Mouse (Mus musculus) liver, embryonic 16.5 days (tissue): ENCODE measurements at regions not wholly inside any gene's neighbourhood (a gene's known extent, or its start where the extent isn't known, plus 50 kb on each side); places are given as distances from the start of the nearest gene placed in this dataset.

Experiments used
- ATAC-seq: fragments of 200-750 bp; cut with Nextera tagmentation; 2 replicates; pipeline ENCODE4 v1.8.0; 2017; ENCODE audit warnings: low read depth, mild to moderate bottlenecking, moderate number of reproducible peaks, moderate library complexity
- H3K27ac ChIP-seq: fragments of 300-500 bp; sonication (generic); 2 replicates; pipeline ENCODE4 v1.5.1; 2014; ENCODE audit warnings: mild to moderate bottlenecking, low read length
- H3K27me3 ChIP-seq: fragments of 300-500 bp; sonication (generic); 2 replicates; pipeline ENCODE4 v1.6.1; 2014; ENCODE audit warnings: low read depth, low read length, mixed read lengths; ENCODE audit not compliant: control insufficient read depth, insufficient read depth
- H3K36me3 ChIP-seq: fragments of 300-500 bp; sonication (generic); 2 replicates; pipeline ENCODE4 v1.6.1; 2014; ENCODE audit warnings: mild to moderate bottlenecking; ENCODE audit not compliant: control insufficient read depth, insufficient read depth
- H3K4me1 ChIP-seq: fragments of 300-500 bp; sonication (generic); 2 replicates; pipeline ENCODE4 v1.6.1; 2014; ENCODE audit warnings: low read depth, low read length, mixed read lengths; ENCODE audit not compliant: control insufficient read depth
- H3K4me2 ChIP-seq: fragments of 300-500 bp; sonication (generic); 2 replicates; pipeline ENCODE4 v1.6.1; 2014; ENCODE audit warnings: low read depth, low read length, mixed read lengths
- H3K4me3 ChIP-seq: fragments of 300-500 bp; sonication (generic); 2 replicates; pipeline ENCODE4 v1.5.1; 2014; ENCODE audit warnings: low read depth, mild to moderate bottlenecking, low read length
- H3K9ac ChIP-seq: fragments of 300-500 bp; sonication (generic); 2 replicates; pipeline ENCODE4 v1.6.1; 2014; ENCODE audit warnings: low read depth, low read length
- H3K9me3 ChIP-seq: fragments of 300-500 bp; sonication (generic); replicated peaks from 2 replicates; pipeline ENCODE4 v1.6.1; 2016; ENCODE audit warnings: low read length; ENCODE audit not compliant: control insufficient read depth
- WGBS: fragments of 180-500 bp; shearing (Covaris S2); extraction: QIAGEN DNeasy Blood & Tissue Kit; methylation state at CpG from one replicate; pipeline ENCODE4 v1.1.7; 2014; ENCODE audit not compliant: insufficient replicate concordance; 5-methylcytosine and 5-hydroxymethylcytosine counted together

DNA sequence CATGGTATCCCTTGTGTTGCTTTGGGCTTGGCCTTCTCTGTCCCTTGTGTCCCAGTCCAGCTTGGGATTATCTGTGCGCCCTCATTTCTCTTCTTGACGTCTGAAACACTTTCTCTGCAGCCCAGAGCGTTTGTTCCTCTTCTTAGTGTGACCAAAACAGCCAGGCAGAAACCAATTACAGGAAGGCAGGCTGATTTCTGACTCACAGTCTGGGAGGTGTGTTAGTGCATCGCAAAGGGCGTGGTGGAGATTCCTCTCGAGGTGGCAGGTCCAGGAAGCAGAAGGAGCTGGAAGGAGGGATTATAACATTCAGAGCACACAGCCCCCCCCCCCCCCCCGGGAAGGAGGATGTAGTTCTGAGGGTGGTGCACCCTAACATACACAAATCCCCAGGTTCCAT lies 64.6 kb upstream of the Errfi1 start:
- no peaks in the 10 kb centered on the region for H3K27me3 ChIP-seq
- ATAC-seq: no peak
- H3K4me3 ChIP-seq: no peak overlapping the region
- no peak overlapping the region for H3K4me2 ChIP-seq
- H3K36me3 ChIP-seq: no peaks in the 10 kb centered on the region
- WGBS: 15% methylated on average over 6 of the region's 7 CpGs
- H3K4me1 ChIP-seq: peaks cover 4% of the 10 kb centered on the region
- H3K9ac ChIP-seq: no peak overlapping the region
- no peaks in the 10 kb centered on the region for H3K9me3 ChIP-seq
- no peak overlapping the region for H3K27ac ChIP-seq

DNA sequence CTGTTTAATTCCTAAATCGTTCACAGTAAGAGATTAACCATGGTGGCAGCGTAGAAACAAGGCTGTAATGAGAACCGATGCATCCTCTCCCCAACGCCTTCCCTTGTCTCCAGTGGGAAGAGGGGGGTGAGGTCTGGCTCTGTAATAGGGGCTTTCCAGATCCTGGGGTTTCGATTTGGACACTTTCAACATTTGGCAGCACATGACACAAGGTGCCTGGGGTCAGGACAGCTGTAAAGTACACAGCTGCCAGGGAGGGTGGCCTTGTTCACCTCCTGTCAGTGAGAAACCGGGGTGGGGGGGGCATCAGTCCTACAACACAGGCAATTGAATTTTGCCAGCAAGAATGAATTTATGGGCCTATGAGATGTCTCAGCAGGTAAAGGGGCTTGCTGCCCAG lies 66.6 kb upstream of the Errfi1 start:
- peak overlapping the region; percentile 72 for H3K27ac ChIP-seq
- no peaks in the 10 kb centered on the region for H3K36me3 ChIP-seq
- H3K4me1 ChIP-seq: peaks cover 4% of the 10 kb centered on the region
- H3K9me3 ChIP-seq: no peaks in the 10 kb centered on the region
- ATAC-seq: peak; percentile 60
- no peak overlapping the region; the same call in 1 of the 2 replicates for H3K9ac ChIP-seq
- no peaks in the 10 kb centered on the region for H3K27me3 ChIP-seq
- 53% methylated on average over 6 of the region's 6 CpGs for WGBS
- H3K4me3 ChIP-seq: no peak overlapping the region
- H3K4me2 ChIP-seq: no peak overlapping the region

DNA sequence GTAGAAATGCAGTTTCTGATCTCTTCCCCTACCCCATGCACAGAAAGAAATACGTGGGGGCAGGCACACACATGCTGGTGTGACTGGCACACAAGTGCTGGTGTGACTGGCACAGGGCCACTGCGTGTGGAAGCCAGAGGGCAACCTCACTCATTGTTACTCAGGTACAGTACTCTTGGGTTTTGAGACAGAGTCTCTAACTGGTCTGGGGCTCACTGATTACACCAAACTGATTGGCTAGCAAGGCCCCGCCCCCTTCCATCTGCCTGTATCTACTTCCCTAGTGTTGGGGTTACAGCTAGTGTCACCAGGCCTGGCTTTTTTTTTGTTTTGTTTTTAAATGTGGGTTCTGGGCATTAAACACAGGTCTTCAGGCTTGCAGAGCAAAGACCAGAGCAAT lies 67.1 kb upstream of the Errfi1 start:
- Histone ChIP-seq H3K9ac (no peak overlapping the region; the same call in 1 of the 2 replicates), H3K4me2 (no peak overlapping the region), H3K4me3 (no peak overlapping the region), H3K27ac (peak overlapping the region; percentile 72), H3K9me3 (no peaks in the 10 kb centered on the region), H3K36me3 (no peaks in the 10 kb centered on the region), H3K4me1 (peaks cover 4% of the 10 kb centered on the region), H3K27me3 (no peaks in the 10 kb centered on the region)
- 73% methylated on average over 3 of the region's 3 CpGs for WGBS
- ATAC-seq: peak; percentile 44; the same call in 1 of the 2 replicates

DNA sequence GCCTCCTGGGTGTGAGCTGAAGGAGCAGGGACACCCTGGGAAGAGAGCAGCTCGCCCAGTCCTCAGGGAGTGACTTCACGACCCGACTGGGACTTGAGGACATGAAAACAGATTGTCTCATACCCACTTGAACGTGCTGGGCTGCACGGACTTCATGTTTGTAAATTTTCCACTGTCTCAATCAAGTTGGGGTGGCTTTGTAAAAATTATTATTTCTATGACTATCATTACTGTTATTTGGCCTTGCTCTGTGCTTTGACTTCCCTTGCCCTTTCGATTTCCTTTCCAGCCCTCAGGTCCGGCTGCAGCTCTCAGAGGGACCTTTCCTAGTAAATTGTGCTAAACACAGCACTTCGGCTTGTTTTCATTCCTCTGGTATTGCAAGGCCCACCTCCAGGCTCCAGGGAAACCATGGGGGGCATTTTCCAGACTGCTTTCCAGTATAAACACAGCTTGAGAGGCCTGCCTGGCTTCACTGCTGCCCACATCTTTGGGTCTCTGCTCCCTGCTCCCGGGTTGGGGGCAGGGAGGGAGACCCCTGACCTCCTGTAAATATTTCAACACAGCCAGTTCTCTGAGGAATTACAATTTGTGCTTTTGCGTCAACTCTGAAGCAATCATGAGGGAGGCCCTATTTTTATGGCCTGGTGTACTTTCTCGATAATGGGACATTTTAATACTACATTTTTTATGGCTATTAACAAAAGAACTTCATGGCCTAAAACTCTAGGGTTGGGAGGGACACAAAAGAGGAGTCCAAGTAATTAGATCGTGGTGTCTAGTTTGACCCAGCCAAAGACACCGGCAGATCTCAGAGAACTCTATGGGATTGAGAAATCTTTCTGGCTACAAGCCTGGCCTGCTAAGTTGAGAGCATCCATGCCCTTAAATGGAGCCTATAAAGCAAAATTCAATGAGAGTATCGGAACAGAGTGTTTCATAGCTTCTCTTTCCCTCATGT lies 68.9 kb upstream of the Errfi1 start:
- Histone ChIP-seq H3K27me3 (no peaks in the 10 kb centered on the region), H3K27ac (peak overlapping the region; percentile 82), H3K9me3 (no peaks in the 10 kb centered on the region), H3K4me1 (peaks cover 7% of the 10 kb centered on the region), H3K4me3 (no peak overlapping the region), H3K36me3 (no peaks in the 10 kb centered on the region), H3K9ac (no peak overlapping the region), H3K4me2 (no peak overlapping the region)
- 50% methylated on average over 14 of the region's 14 CpGs for WGBS
- ATAC-seq: peak; percentile 66

GRCm38 (mm10) chr4:150781304-150781703 lies 72.4 kb upstream of the Errfi1 start:
- H3K9ac ChIP-seq: no peak overlapping the region
- H3K4me3 ChIP-seq: no peak overlapping the region
- H3K4me2 ChIP-seq: no peak overlapping the region
- no peaks in the 10 kb centered on the region for H3K9me3 ChIP-seq
- H3K27me3 ChIP-seq: no peaks in the 10 kb centered on the region
- H3K36me3 ChIP-seq: no peaks in the 10 kb centered on the region
- peak overlapping the region; percentile 82 for H3K27ac ChIP-seq
- WGBS: 28% methylated on average over 3 of the region's 3 CpGs
- H3K4me1 ChIP-seq: peaks cover 3% of the 10 kb centered on the region; the same call in 1 of the 2 replicates
- peak; percentile 66 for ATAC-seq

GRCm38 (mm10) chr4:150779340-150779739 lies 74.4 kb upstream of the Errfi1 start:
- Histone ChIP-seq H3K9ac (no peak overlapping the region), H3K27ac (no peak overlapping the region), H3K4me2 (no peak overlapping the region)

DNA sequence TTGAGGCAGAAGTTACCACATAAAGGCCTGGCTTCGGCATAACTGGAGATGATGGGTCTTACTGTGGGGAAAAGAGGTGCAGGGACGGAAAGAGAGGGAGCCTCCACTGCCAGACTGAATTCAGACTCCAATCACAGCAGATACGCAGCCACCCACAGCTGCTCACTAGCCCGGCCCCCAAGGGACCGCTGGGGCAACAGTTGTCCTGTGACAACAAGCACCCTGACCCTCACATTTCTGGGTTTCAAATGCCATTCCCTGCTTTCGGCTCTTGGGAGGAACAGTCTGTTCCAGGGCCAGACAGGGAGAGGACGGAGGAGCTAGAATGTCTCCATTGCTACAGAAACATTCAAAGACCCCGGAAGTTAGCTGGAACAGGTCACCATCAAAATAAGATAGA lies 75.0 kb upstream of the Errfi1 start:
- Histone ChIP-seq H3K4me2 (no peak overlapping the region), H3K27me3 (no peaks in the 10 kb centered on the region), H3K4me3 (no peak overlapping the region), H3K27ac (no peak overlapping the region), H3K4me1 (peaks cover 3% of the 10 kb centered on the region; the same call in 1 of the 2 replicates), H3K9ac (no peak overlapping the region), H3K9me3 (peaks cover 2% of the 10 kb centered on the region; the same call in 1 of the 2 replicates), H3K36me3 (no peaks in the 10 kb centered on the region)
- ATAC-seq: peak; percentile 33; the same call in 1 of the 2 replicates
- 52% methylated on average over 8 of the region's 8 CpGs for WGBS

More at GRCm38 (mm10) chr4:150779340-150779739, 74.4 kb upstream of the Errfi1 start:
- Histone ChIP-seq H3K9me3 (no peaks in the 10 kb centered on the region), H3K36me3 (no peaks in the 10 kb centered on the region), H3K27me3 (no peaks in the 10 kb centered on the region), H3K4me3 (no peak overlapping the region), H3K4me1 (peaks cover 3% of the 10 kb centered on the region; the same call in 1 of the 2 replicates)
- 70% methylated on average over 5 of the region's 5 CpGs for WGBS
- ATAC-seq: no peak

DNA sequence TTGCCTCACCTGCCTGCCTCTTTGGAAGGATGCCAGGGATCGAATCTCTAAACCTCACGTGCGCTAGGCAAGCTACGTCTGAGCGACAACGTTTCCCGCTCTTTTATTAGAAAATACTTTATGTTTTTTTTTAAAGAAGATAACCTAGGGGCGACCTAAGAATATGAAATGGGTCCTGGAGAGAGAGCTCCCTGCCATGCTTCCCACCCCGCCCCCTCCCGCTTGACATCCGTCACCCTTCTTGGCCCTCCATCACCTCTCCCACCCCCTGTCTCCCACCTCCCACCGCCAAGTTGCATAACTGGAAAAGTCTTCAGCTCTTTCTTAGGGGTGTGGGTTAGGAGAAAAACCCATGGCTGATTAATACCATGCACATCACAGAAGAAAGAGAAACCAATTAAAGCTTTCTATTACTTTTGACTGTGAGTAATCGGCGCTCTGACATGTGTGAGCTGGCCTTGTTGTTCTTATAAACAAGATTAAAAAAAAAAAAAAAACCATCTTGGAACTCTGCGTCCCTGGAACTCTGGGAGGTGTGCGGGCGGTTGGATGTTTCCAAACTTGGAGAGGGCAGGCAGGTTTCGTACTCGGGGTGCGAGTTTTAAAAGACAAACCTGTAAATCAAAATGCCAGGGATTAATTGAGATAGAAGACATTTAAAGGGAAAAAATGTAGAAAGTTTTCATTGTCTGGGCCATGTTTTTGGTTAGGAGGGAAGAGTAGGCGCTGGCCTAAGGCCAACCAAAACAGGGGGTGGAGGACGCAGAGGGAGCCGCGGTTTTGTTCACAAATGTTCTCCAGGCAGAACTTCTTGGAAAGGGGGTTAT lies 77.8 kb upstream of the Errfi1 start:
- Histone ChIP-seq H3K27ac (no peak overlapping the region), H3K36me3 (no peaks in the 10 kb centered on the region), H3K4me3 (no peak overlapping the region), H3K9me3 (peaks cover 2% of the 10 kb centered on the region; the same call in 1 of the 2 replicates), H3K4me1 (peaks cover 2% of the 10 kb centered on the region; the same call in 1 of the 2 replicates), H3K4me2 (no peak overlapping the region), H3K9ac (no peak overlapping the region), H3K27me3 (no peaks in the 10 kb centered on the region)
- 79% methylated on average over 24 of the region's 24 CpGs for WGBS
- no peak for ATAC-seq
